Mouse (Mus musculus) G1E (cell line): ENCODE data around the gene Il3. TPM values are rescaled to one million over a fixed set of nuclear protein-coding genes. Genes with fewer than 3 reads are reported as not detected.

Experiments used
- ATAC-seq: 2 replicates; pipeline ENCODE4 v1.8.0; 2016; ENCODE audit warnings: mild to moderate bottlenecking; ENCODE audit not compliant: insufficient number of reproducible peaks, poor library complexity, low FRiP score, severe bottlenecking; ENCODE audit errors: extremely low read depth
- DNase-seq: peaks from one replicate; pipeline ENCODE4 v3.0.0; 2012; ENCODE audit warnings: low spot score
- H3K27me3 ChIP-seq: 2 replicates; pipeline ENCODE4 v1.6.1; 2012; ENCODE audit warnings: mild to moderate bottlenecking, low read length, inconsistent platforms; ENCODE audit not compliant: insufficient read depth
- H3K36me3 ChIP-seq: replicated peaks from 2 replicates; pipeline ENCODE3; 2012; ENCODE audit warnings: mild to moderate bottlenecking, inconsistent platforms
- H3K4me1 ChIP-seq: 2 replicates; pipeline ENCODE4 v1.6.1; 2012; ENCODE audit warnings: low read depth, low read length, inconsistent platforms, mixed read lengths; ENCODE audit not compliant: insufficient read depth
- H3K4me3 ChIP-seq: 2 replicates; pipeline ENCODE4 v1.5.1; 2012; ENCODE audit warnings: low read depth, mild to moderate bottlenecking, inconsistent platforms, low read length, moderate library complexity, mixed read lengths
- H3K9me3 ChIP-seq: replicated peaks from 2 replicates; pipeline ENCODE4 v1.6.1; 2012; ENCODE audit warnings: inconsistent platforms
- CTCF ChIP-seq: IDR thresholded peaks from 2 replicates; pipeline ENCODE4 v1.5.1; 2012; ENCODE audit warnings: low read depth, low read length, inconsistent platforms, mixed read lengths
- GATA1 ChIP-seq: IDR thresholded peaks from 2 replicates; pipeline ENCODE4 v1.6.1; 2012; ENCODE audit warnings: borderline replicate concordance, low read length, inconsistent platforms, mixed read lengths
- GATA2 ChIP-seq: IDR thresholded peaks from 2 replicates; pipeline ENCODE4 v1.6.1; 2012; ENCODE audit warnings: low read depth, low read length, inconsistent platforms, borderline replicate concordance
- POLR2AphosphoS5 ChIP-seq: IDR thresholded peaks from 2 replicates; pipeline ENCODE4 v1.6.1; 2012; ENCODE audit warnings: low read depth, low read length, inconsistent platforms; ENCODE audit not compliant: insufficient replicate concordance
- TAL1 ChIP-seq: conservative IDR thresholded peaks from 2 replicates; pipeline ENCODE4 v1.6.1; 2012; ENCODE audit warnings: low read depth, low read length, inconsistent platforms, mixed read lengths
- polyA plus RNA-seq: library from polyadenylated mRNA; stranded (reverse); fragments of >175 nt; gene quantifications from 2 replicates; pipeline ENCODE4 v1.2.3, GENCODE M21; 2012
- total RNA-seq, 2 experiments: library from RNA; stranded (forward) in 1 of 2; stranded (reverse) in 1 of 2; fragments of 200-1000 nt in 1 of 2; fragments of >200 nt in 1 of 2; fragmentation: Nextera tagmentation in 1 of 2; gene quantifications; 2 replicates each; pipeline ENCODE4 v1.2.3; 2014 to 2017

Gene Il3
- total and polyA plus RNA-seq, 3 experiments = 0.22 TPM; not detected in 2

GRCm38 (mm10) chr11:54310588-54310987, 43.5 kb upstream of the Il3 start:
- no peak for TF ChIP-seq POLR2AphosphoS5
- TF ChIP-seq GATA1 = no peak
- no peak for TF ChIP-seq CTCF
- no peak for TF ChIP-seq TAL1
- TF ChIP-seq GATA2 = no peak
- Histone ChIP-seq H3K9me3 (no peaks in the 10 kb centered on the region), H3K4me3 (no peak overlapping the region), H3K36me3 (no peaks in the 10 kb centered on the region), H3K4me1 (no peaks in the 10 kb centered on the region), H3K27me3 (peaks cover 2% of the 10 kb centered on the region; the same call in 1 of the 2 replicates)
- DNase-seq = no peak
- ATAC-seq = no peak

GRCm38 (mm10) chr11:54307139-54307816, 40.2 kb upstream of the Il3 start:
- H3K4me3 ChIP-seq = no peak overlapping the region
- no peaks in the 10 kb centered on the region for H3K4me1 ChIP-seq
- no peaks in the 10 kb centered on the region for H3K36me3 ChIP-seq
- ATAC-seq (no peak), DNase-seq (no peak)
- peaks cover 2% of the 10 kb centered on the region; the same call in 1 of the 2 replicates for H3K27me3 ChIP-seq
- TF ChIP-seq GATA2 (no peak), CTCF (no peak), POLR2AphosphoS5 (no peak), GATA1 (no peak), TAL1 (no peak)
- H3K9me3 ChIP-seq = no peaks in the 10 kb centered on the region

- peaks cover 4% of the 10 kb centered on the region; the same call in 1 of the 2 replicates for H3K27me3 ChIP-seq
- no peaks in the 10 kb centered on the region for H3K4me1 ChIP-seq
- no peaks in the 10 kb centered on the region for H3K36me3 ChIP-seq
- TF ChIP-seq CTCF (no peak), POLR2AphosphoS5 (no peak), TAL1 (no peak), GATA1 (no peak), GATA2 (no peak)
- DNase-seq (no peak), ATAC-seq (no peak)
- no peaks in the 10 kb centered on the region for H3K9me3 ChIP-seq
- H3K4me3 ChIP-seq = no peak overlapping the region
These were observed 38.3 kb upstream of the Il3 start for GRCm38 (mm10) chr11:54305331-54305730.

GRCm38 (mm10) chr11:54304471-54304873, 37.4 kb upstream of the Il3 start:
- DNase-seq = no peak
- H3K36me3 ChIP-seq = no peaks in the 10 kb centered on the region
- no peak for ATAC-seq
- TF ChIP-seq POLR2AphosphoS5 (no peak), TAL1 (no peak), GATA2 (no peak), GATA1 (no peak), CTCF (no peak)
- H3K27me3 ChIP-seq = peaks cover 2% of the 10 kb centered on the region; the same call in 1 of the 2 replicates
- H3K4me1 ChIP-seq = no peaks in the 10 kb centered on the region
- H3K9me3 ChIP-seq = no peaks in the 10 kb centered on the region
- H3K4me3 ChIP-seq = no peak overlapping the region

- H3K4me3 ChIP-seq = no peak within 1 kb of the TSS
- TF ChIP-seq CTCF = no peak
- TF ChIP-seq GATA1 = no peak
- TF ChIP-seq POLR2AphosphoS5 = no peak
- TF ChIP-seq TAL1 = no peak
- no peak for TF ChIP-seq GATA2
- ATAC-seq (no peak), DNase-seq (no peak)
- peaks cover 2% of the 10 kb centered on the region; the same call in 1 of the 2 replicates for H3K27me3 ChIP-seq
- no peaks in the 10 kb centered on the region for H3K36me3 ChIP-seq
- no peaks in the 10 kb centered on the region for H3K4me1 ChIP-seq
- H3K9me3 ChIP-seq = 0 out of 2 replicates have a peak, but pooled peaks cover 3% of the 10 kb centered on the region
These were observed 36.8 kb upstream of the Il3 start, which contains the start of gene Acsl6 for GRCm38 (mm10) chr11:54303728-54304470. Acsl6 (plus strand) TSS chr11:54303798.

GRCm38 (mm10) chr11:54303076-54303727, 36.1 kb upstream of the Il3 start:
- no peaks in the 10 kb centered on the region for H3K4me1 ChIP-seq
- ATAC-seq (no peak), DNase-seq (no peak)
- H3K9me3 ChIP-seq = 0 out of 2 replicates have a peak, but pooled peaks cover 3% of the 10 kb centered on the region
- H3K27me3 ChIP-seq = peaks cover 2% of the 10 kb centered on the region; the same call in 1 of the 2 replicates
- no peak overlapping the region for H3K4me3 ChIP-seq
- TF ChIP-seq GATA1 = no peak
- no peak for TF ChIP-seq TAL1
- no peak for TF ChIP-seq POLR2AphosphoS5
- no peak for TF ChIP-seq GATA2
- no peak for TF ChIP-seq CTCF
- no peaks in the 10 kb centered on the region for H3K36me3 ChIP-seq
